Mouse (Mus musculus) ES-E14 (cell line): Measurements from ENCODE around the gene Col8a2.

Experiments used
- HCFC1 ChIP-seq: IDR thresholded peaks from 2 replicates; pipeline ENCODE4 v1.6.1; 2012; ENCODE audit warnings: low read length, inconsistent platforms, borderline replicate concordance; ENCODE audit not compliant: insufficient read depth
- MAFK ChIP-seq: IDR thresholded peaks from 2 replicates; pipeline ENCODE4 v1.6.1; 2014; ENCODE audit warnings: mild to moderate bottlenecking, low read depth, low read length, inconsistent platforms; ENCODE audit not compliant: insufficient read depth
- ZC3H11A ChIP-seq: IDR thresholded peaks from 2 replicates; pipeline ENCODE4 v1.6.1; 2012; ENCODE audit warnings: low read depth, mild to moderate bottlenecking, inconsistent platforms, low read length, borderline replicate concordance
- ZNF384 ChIP-seq: IDR thresholded peaks from 2 replicates; pipeline ENCODE4 v1.6.1; 2012; ENCODE audit warnings: low read depth, low read length, inconsistent platforms

GRCm38 (mm10) chr4:126343451-126343850 lies 56.9 kb downstream of the Col8a2 start:
- TF ChIP-seq ZC3H11A, result no peak
- no peak for TF ChIP-seq MAFK
- no peak for TF ChIP-seq ZNF384
- TF ChIP-seq HCFC1, result no peak
